Mouse (Mus musculus) hindbrain, embryonic 13.5 days (tissue): ENCODE data around the gene C9orf72. TPM values are rescaled to one million over a fixed set of nuclear protein-coding genes. Genes with fewer than 3 reads are reported as not detected.

Source experiments
- ATAC-seq: fragments of 200-750 bp; cut with Nextera tagmentation; 2 replicates; pipeline ENCODE4 v1.8.0; 2017; ENCODE audit warnings: moderate TSS enrichment; ENCODE audit not compliant: low FRiP score
- H3K27ac ChIP-seq: fragments of 300-500 bp; sonication (generic); 2 replicates; pipeline ENCODE4 v1.5.1; 2015; ENCODE audit warnings: inconsistent platforms, mild to moderate bottlenecking, moderate library complexity
- H3K27me3 ChIP-seq: fragments of 300-500 bp; sonication (generic); 2 replicates; pipeline ENCODE4 v1.6.1; 2015; ENCODE audit warnings: mild to moderate bottlenecking, inconsistent platforms
- H3K36me3 ChIP-seq: fragments of 300-500 bp; sonication (generic); 2 replicates; pipeline ENCODE4 v1.6.1; 2015; ENCODE audit warnings: mild to moderate bottlenecking, inconsistent platforms
- H3K4me1 ChIP-seq: fragments of 300-500 bp; sonication (generic); replicated peaks from 2 replicates; pipeline ENCODE4 v1.6.1; 2015; ENCODE audit warnings: inconsistent platforms
- H3K4me2 ChIP-seq: fragments of 300-500 bp; sonication (generic); 2 replicates; pipeline ENCODE4 v1.6.1; 2015; ENCODE audit warnings: inconsistent platforms, mild to moderate bottlenecking, moderate library complexity
- H3K4me3 ChIP-seq: fragments of 300-500 bp; sonication (generic); 2 replicates; pipeline ENCODE4 v1.5.1; 2015; ENCODE audit warnings: mild to moderate bottlenecking, inconsistent platforms
- H3K9ac ChIP-seq: fragments of 300-500 bp; sonication (generic); 2 replicates; pipeline ENCODE4 v1.6.1; 2015; ENCODE audit warnings: mild to moderate bottlenecking, inconsistent platforms
- H3K9me3 ChIP-seq: fragments of 300-500 bp; sonication (generic); 2 replicates; pipeline ENCODE4 v1.6.1; 2016; ENCODE audit warnings: inconsistent platforms
- WGBS: fragments of 180-500 bp; shearing (Covaris S2); methylation state at CpG from one replicate; pipeline ENCODE4 v1.1.7; 2015; 5-methylcytosine and 5-hydroxymethylcytosine counted together
- polyA plus RNA-seq: library from polyadenylated mRNA; unstranded; fragments of >200 nt; fragmentation: Nextera tagmentation; extraction: Ambion mirVana; gene quantifications from 2 replicates; pipeline ENCODE4 v1.2.1, GENCODE M21; 2015

Gene C9orf72
- polyA plus RNA-seq, 1 experiment from 2014 or later, result 41.1 TPM

DNA sequence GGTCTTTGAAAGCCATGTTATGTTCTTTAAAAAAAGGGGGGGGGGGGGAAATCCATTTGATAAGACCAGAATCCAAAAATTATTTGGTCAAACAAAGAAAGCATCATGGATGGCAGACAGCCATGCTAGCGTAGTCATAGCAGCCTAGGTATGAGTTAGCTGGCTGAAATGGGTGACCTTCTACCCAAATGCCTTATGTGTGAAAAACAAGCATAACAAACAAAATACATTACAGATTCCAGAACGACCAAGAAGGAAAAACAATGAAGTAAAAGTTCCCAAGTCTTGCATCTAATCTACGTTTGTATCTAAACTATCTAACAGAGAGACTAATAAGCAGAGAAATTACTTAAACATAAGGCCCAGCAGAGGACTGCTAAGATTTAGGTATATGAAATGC lies 75.3 kb downstream of the C9orf72 start:
- no peak overlapping the region for H3K27ac ChIP-seq
- H3K4me1 ChIP-seq, result peaks cover 4% of the 10 kb centered on the region; the same call in 1 of the 2 replicates
- no peak overlapping the region for H3K4me2 ChIP-seq
- no peak overlapping the region for H3K9ac ChIP-seq
- no peak overlapping the region for H3K4me3 ChIP-seq
- no peak for ATAC-seq
- no peaks in the 10 kb centered on the region for H3K9me3 ChIP-seq
- WGBS, result 88% methylated on average over 3 of the region's 3 CpGs
- peaks cover 9% of the 10 kb centered on the region; the same call in 1 of the 2 replicates for H3K27me3 ChIP-seq
- no peaks in the 10 kb centered on the region for H3K36me3 ChIP-seq

DNA sequence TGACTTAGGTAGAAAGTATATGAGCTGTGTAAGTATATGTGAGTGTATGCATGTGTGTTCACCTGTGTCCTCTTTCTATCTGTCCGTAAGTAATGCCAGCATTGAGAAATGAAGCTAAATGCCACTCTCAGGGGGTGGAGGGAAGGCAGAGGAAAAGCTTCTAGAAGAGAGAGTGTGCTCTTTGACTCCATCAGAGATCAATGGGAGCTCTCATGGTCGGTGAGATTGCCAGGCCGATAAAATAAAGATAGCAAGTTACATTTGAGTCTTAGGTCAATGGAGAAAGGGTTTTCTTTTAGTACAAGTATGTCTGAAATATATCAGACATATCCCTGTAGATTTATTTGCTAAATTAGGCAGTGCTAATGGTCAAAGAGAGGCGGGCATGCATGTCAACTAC lies 77.6 kb downstream of the C9orf72 start:
- Histone ChIP-seq H3K27ac (no peak overlapping the region), H3K9me3 (no peaks in the 10 kb centered on the region), H3K4me3 (no peak overlapping the region), H3K4me2 (no peak overlapping the region), H3K4me1 (no peaks in the 10 kb centered on the region), H3K27me3 (no peaks in the 10 kb centered on the region), H3K36me3 (no peaks in the 10 kb centered on the region), H3K9ac (no peak overlapping the region)
- ATAC-seq, result no peak
- 91% methylated on average over 4 of the region's 4 CpGs for WGBS

DNA sequence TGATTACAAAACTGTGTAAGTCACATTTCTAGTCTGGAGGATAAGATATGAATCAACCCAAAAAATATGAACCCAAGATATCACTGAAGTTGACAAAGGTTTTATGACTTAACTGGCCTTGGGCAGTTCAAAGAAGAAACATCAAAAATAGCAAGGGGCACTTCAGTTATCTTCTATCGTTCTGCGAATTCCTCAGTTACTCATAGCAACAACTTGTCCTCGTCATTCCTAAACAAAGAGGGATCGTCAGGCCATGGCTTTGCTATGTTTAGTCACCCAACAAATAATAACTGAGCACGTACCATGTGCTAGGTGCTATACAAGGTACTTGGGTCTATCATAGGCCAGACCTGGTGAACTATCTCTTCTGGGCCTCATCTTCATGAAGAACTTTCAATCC lies 79.4 kb downstream of the C9orf72 start:
- Histone ChIP-seq H3K27me3 (no peaks in the 10 kb centered on the region), H3K36me3 (no peaks in the 10 kb centered on the region), H3K9me3 (no peaks in the 10 kb centered on the region), H3K27ac (no peak overlapping the region), H3K9ac (no peak overlapping the region), H3K4me1 (no peaks in the 10 kb centered on the region), H3K4me3 (no peak overlapping the region), H3K4me2 (no peak overlapping the region)
- 89% methylated on average over 5 of the region's 5 CpGs for WGBS
- no peak for ATAC-seq

DNA sequence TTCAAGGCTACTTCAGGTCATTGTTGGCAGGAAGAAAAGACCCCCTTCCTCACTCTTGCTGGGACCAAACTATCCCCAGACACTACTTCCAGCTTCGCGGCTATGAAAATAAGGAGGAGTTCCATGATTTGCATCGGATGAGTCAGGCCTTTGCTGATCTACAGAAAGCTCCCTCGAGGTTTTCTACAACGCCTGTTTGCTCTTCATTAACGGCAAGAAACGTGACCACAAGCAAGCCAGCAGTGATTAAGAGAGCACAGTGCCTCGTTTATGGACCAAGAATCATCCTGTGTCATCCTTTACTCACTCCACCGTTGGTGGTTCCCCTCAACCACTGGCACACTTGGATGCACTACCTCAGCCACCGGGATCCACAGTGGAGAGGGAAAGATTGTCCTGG lies 80.2 kb downstream of the C9orf72 start:
- no peak for ATAC-seq
- Histone ChIP-seq H3K27ac (no peak overlapping the region), H3K4me2 (no peak overlapping the region), H3K4me3 (no peak overlapping the region), H3K36me3 (no peaks in the 10 kb centered on the region), H3K9me3 (no peaks in the 10 kb centered on the region), H3K9ac (no peak overlapping the region), H3K27me3 (no peaks in the 10 kb centered on the region), H3K4me1 (no peaks in the 10 kb centered on the region)
- 85% methylated on average over 10 of the region's 10 CpGs for WGBS

DNA sequence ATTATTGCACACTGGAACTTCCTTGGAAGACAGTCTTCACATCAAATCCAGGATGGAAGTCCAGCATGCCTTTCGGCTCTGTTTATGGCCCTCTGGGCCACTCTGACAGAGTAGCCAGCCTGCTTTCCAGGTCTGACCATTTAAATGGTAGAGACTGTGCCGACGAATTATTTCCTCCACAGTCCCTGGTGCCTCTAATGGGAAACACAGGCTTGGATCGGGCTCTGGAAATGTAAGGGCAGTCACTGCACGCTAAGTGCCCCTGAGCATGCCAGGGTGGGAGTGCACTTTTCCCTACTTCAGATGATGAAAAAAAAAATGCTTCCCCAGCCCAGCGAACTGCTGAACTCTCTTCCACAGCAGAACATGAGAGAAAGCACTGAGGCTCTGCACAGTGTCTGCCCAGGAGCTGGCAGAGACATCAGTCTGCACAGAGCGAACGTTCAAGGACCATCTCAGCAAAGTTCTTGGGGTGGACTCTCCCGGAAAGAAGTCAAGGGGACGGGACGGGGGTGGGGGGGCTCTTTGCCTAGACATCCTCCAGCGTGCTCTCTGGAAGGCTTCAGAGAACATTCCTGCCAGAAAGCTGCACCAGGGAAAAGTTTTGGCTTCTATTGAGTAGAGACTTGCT lies 82.4 kb downstream of the C9orf72 start:
- Histone ChIP-seq H3K4me1 (no peaks in the 10 kb centered on the region), H3K36me3 (no peaks in the 10 kb centered on the region), H3K27me3 (no peaks in the 10 kb centered on the region), H3K9ac (no peak overlapping the region), H3K4me2 (no peak overlapping the region), H3K4me3 (no peak overlapping the region), H3K9me3 (no peaks in the 10 kb centered on the region), H3K27ac (no peak overlapping the region)
- no peak for ATAC-seq
- WGBS, result 89% methylated on average over 12 of the region's 12 CpGs

Other genes starting within 250 kb of the C9orf72 start
- not detected in 2 replicates for gene Ifnk, start 74.1 kb downstream of the C9orf72 start, polyA plus RNA-seq
- 5.0 and 6.1 TPM in 2 replicates for gene Mob3b, start 68.7 kb downstream of the C9orf72 start, polyA plus RNA-seq